Mouse (Mus musculus) embryonic facial prominence, embryonic 12.5 days (tissue): ENCODE data around the gene Hoxb7. TPM values are rescaled to one million over a fixed set of nuclear protein-coding genes. Genes with fewer than 3 reads are reported as not detected.

Source experiments
- ATAC-seq: fragments of 200-750 bp; cut with Nextera tagmentation; 2 replicates; pipeline ENCODE4 v1.8.0; 2017; ENCODE audit not compliant: insufficient number of reproducible peaks, insufficient read depth, low FRiP score, low TSS enrichment
- H3K27ac ChIP-seq: fragments of 300-500 bp; sonication (generic); 2 replicates; pipeline ENCODE4 v1.5.1; 2016; ENCODE audit warnings: mild to moderate bottlenecking
- H3K27me3 ChIP-seq: fragments of 300-500 bp; sonication (generic); 2 replicates; pipeline ENCODE4 v1.6.1; 2016; ENCODE audit warnings: mild to moderate bottlenecking, moderate library complexity
- H3K36me3 ChIP-seq: fragments of 300-500 bp; sonication (generic); 2 replicates; pipeline ENCODE4 v1.6.1; 2016; ENCODE audit warnings: mild to moderate bottlenecking
- H3K4me1 ChIP-seq: fragments of 300-500 bp; sonication (generic); 2 replicates; pipeline ENCODE4 v1.6.1; 2016
- H3K4me2 ChIP-seq: fragments of 300-500 bp; sonication (generic); replicated peaks from 2 replicates; pipeline ENCODE4 v1.6.1; 2016; ENCODE audit warnings: mild to moderate bottlenecking, moderate library complexity
- H3K4me3 ChIP-seq: fragments of 300-500 bp; sonication (generic); 2 replicates; pipeline ENCODE4 v1.5.1; 2016; ENCODE audit warnings: mild to moderate bottlenecking
- H3K9ac ChIP-seq: fragments of 300-500 bp; sonication (generic); 2 replicates; pipeline ENCODE4 v1.6.1; 2016; ENCODE audit warnings: mild to moderate bottlenecking, moderate library complexity
- H3K9me3 ChIP-seq: fragments of 300-500 bp; sonication (generic); 2 replicates; pipeline ENCODE4 v1.6.1; 2016; ENCODE audit warnings: mild to moderate bottlenecking, moderate library complexity
- whole genome bisulfite sequencing: fragments of 180-500 bp; shearing (Covaris S2); methylation state at CpG from one replicate; pipeline ENCODE4 v1.1.7; 2016; 5-methylcytosine and 5-hydroxymethylcytosine counted together
- polyA plus RNA-seq: library from polyadenylated mRNA; unstranded; fragments of >200 nt; fragmentation: Nextera tagmentation; extraction: Ambion mirVana; gene quantifications from 2 replicates; pipeline ENCODE4 v1.2.1, GENCODE M21; 2016

Gene Hoxb7
- polyA plus RNA-seq, 1 experiment from 2014 or later: not detected

- Histone ChIP-seq H3K9me3 (no peaks in the 10 kb centered on the region), H3K9ac (no peak within 1 kb of the TSS), H3K36me3 (no peaks in the 10 kb centered on the region), H3K4me2 (no peak within 1 kb of the TSS), H3K4me1 (0 out of 2 replicates have a peak, but pooled peaks cover 3% of the 10 kb centered on the region), H3K27me3 (peaks cover 96% of the 10 kb centered on the region), H3K4me3 (no peak within 1 kb of the TSS), H3K27ac (no peak within 1 kb of the TSS)
- no peak for ATAC-seq
- 2% methylated on average over 27 of the region's 27 CpGs for WGBS
Measured at GRCm38 (mm10) chr11:96281855-96282570, 4.4 kb upstream of the Hoxb7 start, which contains the start of gene Hoxb8. Hoxb8 (plus strand) TSS chr11:96281905.

DNA sequence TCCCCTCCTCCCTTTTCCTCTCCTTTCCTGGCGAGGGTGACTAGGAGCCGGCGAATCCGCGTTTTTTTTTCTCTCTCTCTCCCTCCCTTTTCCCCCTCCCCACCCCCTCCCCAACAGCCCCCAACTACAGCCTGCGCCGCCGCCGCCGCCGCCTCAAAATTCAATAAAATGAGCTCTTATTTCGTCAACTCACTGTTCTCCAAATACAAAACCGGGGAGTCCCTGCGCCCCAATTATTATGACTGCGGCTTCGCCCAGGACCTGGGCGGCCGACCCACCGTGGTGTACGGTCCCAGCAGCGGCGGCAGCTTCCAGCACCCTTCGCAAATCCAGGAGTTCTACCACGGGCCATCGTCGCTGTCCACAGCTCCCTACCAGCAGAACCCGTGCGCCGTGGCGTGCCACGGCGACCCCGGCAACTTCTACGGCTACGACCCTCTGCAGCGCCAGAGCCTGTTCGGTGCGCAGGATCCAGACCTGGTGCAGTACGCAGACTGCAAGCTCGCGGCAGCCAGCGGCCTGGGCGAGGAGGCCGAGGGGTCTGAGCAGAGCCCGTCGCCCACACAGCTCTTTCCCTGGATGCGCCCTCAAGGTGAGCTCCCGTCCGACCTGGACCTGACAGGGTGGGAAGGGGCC lies 3.5 kb upstream of the Hoxb7 start:
- Histone ChIP-seq H3K27ac (no peak overlapping the region), H3K9ac (no peak overlapping the region)
- no peak for ATAC-seq

DNA sequence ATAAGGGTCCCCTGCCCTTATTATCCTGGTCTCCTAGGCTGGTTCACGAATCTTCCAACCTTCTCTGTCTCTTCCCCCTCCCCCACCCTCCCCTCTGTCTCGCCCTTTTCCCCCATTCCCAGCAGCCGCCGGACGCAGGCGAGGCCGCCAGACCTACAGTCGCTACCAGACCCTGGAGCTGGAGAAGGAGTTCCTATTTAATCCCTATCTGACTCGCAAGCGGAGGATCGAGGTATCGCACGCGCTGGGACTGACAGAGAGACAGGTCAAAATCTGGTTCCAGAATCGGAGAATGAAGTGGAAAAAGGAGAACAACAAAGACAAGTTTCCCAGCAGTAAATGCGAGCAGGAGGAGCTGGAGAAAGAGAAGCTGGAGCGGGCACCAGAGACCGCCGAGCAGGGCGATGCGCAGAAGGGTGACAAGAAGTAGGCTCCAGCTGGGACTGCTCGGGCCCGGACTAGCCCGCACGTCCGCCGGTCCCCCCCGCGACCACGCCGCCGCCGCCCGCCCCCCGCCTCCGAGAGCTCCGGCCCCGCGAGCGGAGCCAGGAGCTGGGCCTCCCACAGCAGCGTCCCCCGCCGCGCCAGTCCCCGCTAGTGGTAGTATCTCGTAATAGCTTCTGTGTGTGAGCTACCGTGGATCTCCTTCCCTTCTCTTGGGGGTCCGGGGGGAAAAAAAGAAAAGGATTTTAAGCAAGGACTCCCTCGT lies 2.2 kb upstream of the Hoxb7 start:
- no peaks in the 10 kb centered on the region for H3K36me3 ChIP-seq
- H3K27me3 ChIP-seq: peaks cover 97% of the 10 kb centered on the region
- WGBS: under 1% methylated on average over 47 of the region's 49 CpGs
- no peak overlapping the region for H3K9ac ChIP-seq
- 0 out of 2 replicates have a peak, but pooled peaks cover 3% of the 10 kb centered on the region for H3K4me1 ChIP-seq
- peak overlapping the region; percentile 21; the same call in 1 of the 2 replicates for H3K4me3 ChIP-seq
- no peak for ATAC-seq
- H3K9me3 ChIP-seq: no peaks in the 10 kb centered on the region
- H3K4me2 ChIP-seq: peak overlapping the region; percentile 34; the same call in 1 of the 2 replicates
- H3K27ac ChIP-seq: no peak overlapping the region

More for the DNA sequence above, 3.5 kb upstream of the Hoxb7 start:
- under 1% methylated on average over 49 of the region's 49 CpGs for WGBS
- no peaks in the 10 kb centered on the region for H3K9me3 ChIP-seq
- H3K36me3 ChIP-seq: no peaks in the 10 kb centered on the region
- H3K4me1 ChIP-seq: 0 out of 2 replicates have a peak, but pooled peaks cover 3% of the 10 kb centered on the region
- no peak overlapping the region for H3K4me3 ChIP-seq
- H3K4me2 ChIP-seq: no peak overlapping the region
- peaks cover 96% of the 10 kb centered on the region for H3K27me3 ChIP-seq

DNA sequence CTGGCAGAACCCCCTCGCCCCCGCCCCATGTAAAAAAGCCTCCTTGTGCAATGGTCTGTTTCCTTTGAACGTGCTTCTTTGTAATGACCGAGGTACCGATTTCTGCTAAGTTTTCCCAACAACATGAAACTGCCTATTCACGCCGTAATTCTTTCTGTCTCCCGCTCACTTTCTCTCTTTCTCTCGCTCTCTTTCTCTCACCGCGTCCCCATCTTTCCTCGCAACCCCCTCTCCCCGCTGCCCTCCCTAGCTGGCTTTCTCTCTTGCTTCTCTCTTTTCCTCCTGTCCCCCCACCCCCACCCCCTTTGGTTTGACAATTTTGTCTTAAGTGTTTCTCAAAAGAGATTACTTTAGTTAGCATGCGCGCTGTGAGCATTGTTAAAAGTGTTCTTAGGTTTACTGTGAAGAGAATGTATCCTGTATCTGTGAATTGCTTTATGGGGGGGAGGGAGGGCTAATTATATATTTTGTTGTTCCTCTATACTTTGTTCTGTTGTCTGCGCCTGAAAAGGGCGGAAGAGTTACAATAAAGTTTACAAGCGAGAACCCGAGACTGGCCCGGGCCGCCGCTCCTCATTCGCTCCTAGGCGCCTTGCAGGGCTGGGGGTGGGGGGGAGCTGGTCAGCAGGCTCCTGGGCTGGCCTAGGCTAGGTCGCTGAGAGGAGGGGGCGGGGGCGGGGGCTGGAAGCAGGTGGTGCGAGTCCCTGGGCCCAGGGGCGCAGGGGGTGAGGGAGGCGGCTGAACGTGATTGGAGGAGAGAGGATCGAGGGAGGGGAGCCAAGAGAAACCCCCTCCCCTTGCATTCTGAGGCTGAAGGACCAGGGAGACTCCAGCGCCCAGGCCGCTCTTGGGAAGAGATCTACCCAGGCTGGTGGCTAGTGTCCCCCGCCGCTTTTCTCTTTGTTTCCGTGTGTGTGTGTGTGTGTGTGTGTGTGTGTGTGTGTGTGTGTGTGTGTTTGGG lies 1.4 kb upstream of the Hoxb7 start:
- ATAC-seq: no peak
- no peak overlapping the region for H3K9ac ChIP-seq
- peaks cover 98% of the 10 kb centered on the region for H3K27me3 ChIP-seq
- H3K4me3 ChIP-seq: no peak overlapping the region
- H3K4me2 ChIP-seq: 0 out of 2 replicates have a peak overlapping the region, but pooled peaks have one; percentile 34
- no peaks in the 10 kb centered on the region for H3K9me3 ChIP-seq
- 1% methylated on average over 35 of the region's 37 CpGs for WGBS
- 0 out of 2 replicates have a peak, but pooled peaks cover 3% of the 10 kb centered on the region for H3K4me1 ChIP-seq
- H3K27ac ChIP-seq: no peak overlapping the region
- H3K36me3 ChIP-seq: no peaks in the 10 kb centered on the region

GRCm38 (mm10) chr11:96286739-96287385 lies 439 bp downstream of the Hoxb7 start:
- 0 out of 2 replicates have a peak, but pooled peaks cover 3% of the 10 kb centered on the region for H3K4me1 ChIP-seq
- no peak overlapping the region for H3K27ac ChIP-seq
- no peak for ATAC-seq
- H3K9ac ChIP-seq: no peak overlapping the region
- H3K4me2 ChIP-seq: peak overlapping the region; percentile 21; the same call in 1 of the 2 replicates
- H3K36me3 ChIP-seq: no peaks in the 10 kb centered on the region
- H3K4me3 ChIP-seq: 0 out of 2 replicates have a peak overlapping the region, but pooled peaks have one; percentile 7
- under 1% methylated on average over 55 of the region's 55 CpGs for WGBS
- peaks cover 97% of the 10 kb centered on the region for H3K27me3 ChIP-seq
- no peaks in the 10 kb centered on the region for H3K9me3 ChIP-seq

DNA sequence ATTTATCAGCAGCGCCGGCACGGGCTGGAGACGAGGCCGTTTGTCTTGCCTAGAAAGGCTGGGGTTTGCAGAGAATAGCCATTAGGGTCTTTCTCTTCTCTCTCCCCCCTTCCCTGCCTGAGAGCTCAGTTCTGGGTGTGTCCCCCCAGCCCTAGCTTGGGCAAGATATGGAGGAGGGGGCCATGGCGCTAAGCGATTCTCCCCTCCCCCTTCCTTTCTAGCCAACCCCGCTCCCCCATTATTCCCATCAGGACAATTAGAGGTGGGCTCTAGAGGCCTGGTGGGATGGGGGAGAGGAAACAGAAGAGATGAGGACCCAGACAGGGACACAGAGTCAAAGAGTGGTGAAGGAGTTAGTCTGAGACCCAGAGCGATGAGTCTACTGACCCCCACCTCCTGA lies 988 bp downstream of the Hoxb7 start:
- under 1% methylated on average over 9 of the region's 9 CpGs for WGBS
- H3K9ac ChIP-seq: no peak overlapping the region
- no peak overlapping the region for H3K27ac ChIP-seq
- H3K4me3 ChIP-seq: no peak overlapping the region
- H3K36me3 ChIP-seq: no peaks in the 10 kb centered on the region
- H3K4me1 ChIP-seq: 0 out of 2 replicates have a peak, but pooled peaks cover 3% of the 10 kb centered on the region
- no peaks in the 10 kb centered on the region for H3K9me3 ChIP-seq
- H3K4me2 ChIP-seq: no peak overlapping the region
- no peak for ATAC-seq
- peaks cover 97% of the 10 kb centered on the region for H3K27me3 ChIP-seq

DNA sequence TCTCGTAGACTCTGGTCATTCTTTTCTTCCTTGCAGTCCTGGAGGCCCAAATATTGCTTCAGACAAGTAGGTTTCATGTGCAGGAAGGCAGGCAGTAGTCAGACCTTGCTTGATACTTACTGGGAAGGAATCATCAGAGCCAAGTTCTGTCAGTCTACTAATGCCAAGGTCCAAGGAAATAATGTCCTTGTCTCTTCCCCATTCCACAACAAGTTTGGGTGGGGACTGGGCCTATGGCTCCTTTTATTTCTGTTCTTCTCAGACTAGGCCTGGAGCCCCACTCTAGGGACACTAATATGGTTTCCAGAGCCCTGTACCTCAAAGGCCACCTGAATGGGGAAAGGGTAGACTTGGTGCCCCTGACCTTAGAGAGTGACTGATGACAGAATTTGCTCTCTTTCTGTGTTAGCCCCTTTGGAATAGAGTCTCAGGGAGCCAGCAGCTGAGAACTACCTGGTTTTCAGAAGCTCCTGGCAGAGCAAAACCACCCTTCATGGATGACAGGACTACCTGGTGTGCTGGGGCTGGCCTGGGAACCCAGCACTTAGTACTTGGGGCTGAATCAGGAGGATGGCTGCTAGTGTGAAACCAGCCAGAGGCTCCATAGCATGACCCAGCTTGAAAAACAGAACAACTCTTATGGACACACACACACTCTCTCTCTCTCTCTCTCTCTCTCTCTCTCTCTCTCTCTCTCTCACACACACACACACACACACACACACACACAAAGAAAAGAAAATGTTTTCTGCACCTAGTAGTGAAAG lies 2.2 kb downstream of the Hoxb7 start:
- no peak overlapping the region for H3K9ac ChIP-seq
- H3K27me3 ChIP-seq: peaks cover 97% of the 10 kb centered on the region
- no peak overlapping the region for H3K27ac ChIP-seq
- 4% methylated on average over 1 of the region's 1 CpGs for WGBS
- no peak overlapping the region for H3K4me3 ChIP-seq
- no peak overlapping the region for H3K4me2 ChIP-seq
- H3K36me3 ChIP-seq: no peaks in the 10 kb centered on the region
- ATAC-seq: no peak
- H3K4me1 ChIP-seq: 0 out of 2 replicates have a peak, but pooled peaks cover 3% of the 10 kb centered on the region
- no peaks in the 10 kb centered on the region for H3K9me3 ChIP-seq

DNA sequence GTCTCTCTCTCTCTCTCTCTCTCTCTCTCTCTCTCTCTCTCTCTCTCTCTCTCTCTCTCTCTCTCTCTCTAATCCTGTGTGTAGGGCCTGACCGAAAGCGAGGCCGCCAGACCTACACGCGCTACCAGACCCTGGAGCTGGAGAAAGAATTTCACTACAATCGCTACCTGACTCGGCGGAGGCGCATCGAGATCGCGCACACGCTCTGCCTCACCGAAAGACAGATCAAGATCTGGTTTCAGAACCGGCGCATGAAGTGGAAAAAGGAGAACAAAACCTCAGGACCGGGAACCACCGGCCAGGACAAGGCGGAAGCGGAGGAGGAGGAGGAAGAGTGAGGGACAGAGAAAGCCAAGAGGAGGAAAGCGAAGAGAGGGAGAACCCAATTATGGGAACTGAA lies 2.9 kb downstream of the Hoxb7 start:
- no peak overlapping the region for H3K9ac ChIP-seq
- H3K4me1 ChIP-seq: 0 out of 2 replicates have a peak, but pooled peaks cover 1% of the 10 kb centered on the region
- WGBS: 1% methylated on average over 21 of the region's 21 CpGs
- ATAC-seq: no peak
- H3K4me2 ChIP-seq: no peak overlapping the region
- no peak overlapping the region for H3K4me3 ChIP-seq
- no peak overlapping the region for H3K27ac ChIP-seq
- H3K36me3 ChIP-seq: no peaks in the 10 kb centered on the region
- peaks cover 97% of the 10 kb centered on the region for H3K27me3 ChIP-seq
- no peaks in the 10 kb centered on the region for H3K9me3 ChIP-seq

- Histone ChIP-seq H3K4me1 (no peaks in the 10 kb centered on the region), H3K4me3 (no peak overlapping the region), H3K27me3 (peaks cover 97% of the 10 kb centered on the region), H3K36me3 (no peaks in the 10 kb centered on the region), H3K9me3 (no peaks in the 10 kb centered on the region), H3K9ac (no peak overlapping the region), H3K4me2 (no peak overlapping the region), H3K27ac (no peak overlapping the region)
- WGBS: 9% methylated on average over 6 of the region's 6 CpGs
- ATAC-seq: no peak
Measured at GRCm38 (mm10) chr11:96289837-96290236, 3.4 kb downstream of the Hoxb7 start.
